Mouse (Mus musculus) intestine, embryonic 16.5 days (tissue): ENCODE data around the gene Dlgap3. TPM values are rescaled to one million over a fixed set of nuclear protein-coding genes. Genes with fewer than 3 reads are reported as not detected.

Source experiments
- ATAC-seq: fragments of 200-750 bp; cut with Nextera tagmentation; 2 replicates; pipeline ENCODE4 v1.8.0; 2017; ENCODE audit warnings: moderate TSS enrichment, moderate library complexity
- H3K27ac ChIP-seq: fragments of 300-500 bp; sonication (generic); 2 replicates; pipeline ENCODE4 v1.5.1; 2014; ENCODE audit warnings: mild to moderate bottlenecking, low read length
- H3K27me3 ChIP-seq: fragments of 300-500 bp; sonication (generic); replicated peaks from 2 replicates; pipeline ENCODE4 v1.6.1; 2014; ENCODE audit warnings: low read length, control low read depth, mixed read lengths; ENCODE audit not compliant: control insufficient read depth, insufficient read depth
- H3K36me3 ChIP-seq: fragments of 300-500 bp; sonication (generic); 2 replicates; pipeline ENCODE4 v1.6.1; 2014; ENCODE audit warnings: low read length, control low read depth; ENCODE audit not compliant: control insufficient read depth, insufficient read depth
- H3K4me1 ChIP-seq: fragments of 300-500 bp; sonication (generic); 2 replicates; pipeline ENCODE4 v1.6.1; 2014; ENCODE audit warnings: low read length, control low read depth, mixed read lengths; ENCODE audit not compliant: control insufficient read depth, insufficient read depth
- H3K4me2 ChIP-seq: fragments of 300-500 bp; sonication (generic); 2 replicates; pipeline ENCODE4 v1.6.1; 2014; ENCODE audit warnings: low read depth, low read length, control low read depth
- H3K4me3 ChIP-seq: fragments of 300-500 bp; sonication (generic); 2 replicates; pipeline ENCODE4 v1.5.1; 2014; ENCODE audit warnings: mild to moderate bottlenecking, low read length
- H3K9ac ChIP-seq: fragments of 300-500 bp; sonication (generic); 2 replicates; pipeline ENCODE4 v1.6.1; 2014; ENCODE audit warnings: low read depth, low read length
- H3K9me3 ChIP-seq: fragments of 300-500 bp; sonication (generic); 2 replicates; pipeline ENCODE4 v1.6.1; 2016; ENCODE audit warnings: low read length, control low read depth; ENCODE audit not compliant: control insufficient read depth
- WGBS: fragments of 180-500 bp; shearing (Covaris S2); extraction: QIAGEN DNeasy Blood & Tissue Kit; methylation state at CpG from one replicate; pipeline ENCODE4 v1.1.7; 2014; 5-methylcytosine and 5-hydroxymethylcytosine counted together
- polyA plus RNA-seq: library from polyadenylated mRNA; unstranded; fragments of >200 nt; fragmentation: Nextera tagmentation; extraction: Ambion mirVana; gene quantifications from 2 replicates; pipeline ENCODE4 v1.2.1, GENCODE M21; 2015

Gene Dlgap3
- 0.50 and 0.75 TPM in 2 replicates for polyA plus RNA-seq

DNA sequence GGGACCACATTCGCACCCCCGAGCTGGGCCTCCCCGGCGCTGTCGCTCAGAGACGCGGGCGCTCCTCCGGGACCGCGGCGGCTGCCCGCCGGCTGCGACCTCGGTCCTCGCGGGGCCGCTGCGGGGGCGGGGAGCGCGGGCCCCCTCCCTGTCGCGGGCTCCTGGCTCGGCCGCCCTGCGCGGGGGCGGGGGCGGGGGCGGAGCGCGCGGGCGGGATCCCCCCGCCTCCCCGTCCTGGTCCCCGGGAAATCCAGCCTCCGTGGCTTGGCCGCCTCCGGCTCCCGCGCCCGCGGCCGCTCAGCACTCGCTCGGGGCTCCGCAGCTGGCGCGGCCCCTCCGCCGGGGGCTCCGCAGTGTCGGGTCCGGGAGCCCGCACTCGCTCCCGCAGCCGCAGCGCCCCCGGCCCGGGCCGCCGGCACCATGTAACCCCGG, at the start of gene Dlgap3:
TSS of gene Dlgap3 (plus strand) at position 291 of the 432 bp plus-strand sequence.
- peaks cover 12% of the 10 kb centered on the region; the same call in 1 of the 2 replicates for H3K4me1 ChIP-seq
- WGBS: under 1% methylated on average over 53 of the region's 67 CpGs
- peaks cover 33% of the 10 kb centered on the region for H3K27me3 ChIP-seq
- H3K9me3 ChIP-seq: no peaks in the 10 kb centered on the region
- peak; percentile 77 for ATAC-seq
- peak within 1 kb of the TSS; percentile 71 for H3K9ac ChIP-seq
- H3K4me3 ChIP-seq: peak within 1 kb of the TSS; percentile 75
- H3K4me2 ChIP-seq: peak within 1 kb of the TSS; percentile 99
- no peaks in the 10 kb centered on the region for H3K36me3 ChIP-seq
- H3K27ac ChIP-seq: no peak within 1 kb of the TSS; the same call in 1 of the 2 replicates

DNA sequence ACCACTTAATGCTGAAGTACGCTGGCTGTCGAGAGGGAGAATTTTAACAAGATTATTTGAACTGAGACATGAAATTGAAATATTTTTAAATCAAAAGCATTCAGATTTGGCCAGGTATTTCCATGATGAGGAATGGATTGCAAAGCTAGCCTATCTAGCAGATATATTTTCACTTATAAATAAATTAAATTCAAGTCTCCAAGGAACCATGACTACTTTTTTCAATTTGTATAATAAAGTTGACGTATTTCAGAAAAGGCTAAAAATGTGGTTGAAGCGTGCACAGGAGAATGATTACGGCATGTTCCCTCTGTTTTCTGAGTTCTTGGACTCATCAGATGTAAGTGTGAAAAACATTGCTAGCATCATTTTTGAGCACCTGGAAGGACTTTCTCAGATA, 45.6 kb upstream of the Dlgap3 start, which contains the start of gene Tmem35b:
TSS of gene Tmem35b (plus strand) at position 301 of the 400 bp plus-strand sequence.
- WGBS: 93% methylated on average over 5 of the region's 5 CpGs
- Histone ChIP-seq H3K9ac (no peak within 1 kb of the TSS), H3K4me1 (no peaks in the 10 kb centered on the region; the same call in 1 of the 2 replicates), H3K4me2 (no peak within 1 kb of the TSS), H3K27me3 (no peaks in the 10 kb centered on the region), H3K9me3 (no peaks in the 10 kb centered on the region), H3K4me3 (no peak within 1 kb of the TSS), H3K36me3 (no peaks in the 10 kb centered on the region), H3K27ac (no peak within 1 kb of the TSS)
- ATAC-seq: no peak

DNA sequence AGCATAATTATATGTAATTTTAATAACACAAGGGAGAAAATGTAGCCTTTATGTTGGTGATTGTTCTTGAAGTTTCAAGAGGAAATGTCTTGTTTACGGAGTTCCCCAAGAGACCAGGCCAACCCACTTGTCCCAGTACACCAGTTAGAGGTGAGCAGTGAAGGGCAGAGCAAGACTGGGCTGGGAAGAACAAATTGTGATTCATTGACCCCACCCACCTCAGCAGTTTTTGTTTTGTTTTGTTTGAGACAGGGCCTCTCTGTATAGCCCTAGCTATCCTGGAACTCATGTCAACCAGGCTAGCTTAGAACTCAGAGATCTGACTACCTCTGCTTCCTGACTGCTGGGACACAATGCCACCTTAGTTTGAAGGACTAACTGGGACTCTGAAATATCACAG, 44.7 kb upstream of the Dlgap3 start:
- H3K27me3 ChIP-seq: no peaks in the 10 kb centered on the region
- ATAC-seq: no peak
- H3K9me3 ChIP-seq: no peaks in the 10 kb centered on the region
- WGBS: 97% methylated on average over 1 of the region's 1 CpGs
- no peak overlapping the region for H3K4me2 ChIP-seq
- no peaks in the 10 kb centered on the region; the same call in 1 of the 2 replicates for H3K4me1 ChIP-seq
- no peaks in the 10 kb centered on the region for H3K36me3 ChIP-seq
- no peak overlapping the region for H3K4me3 ChIP-seq
- H3K9ac ChIP-seq: no peak overlapping the region
- H3K27ac ChIP-seq: no peak overlapping the region

DNA sequence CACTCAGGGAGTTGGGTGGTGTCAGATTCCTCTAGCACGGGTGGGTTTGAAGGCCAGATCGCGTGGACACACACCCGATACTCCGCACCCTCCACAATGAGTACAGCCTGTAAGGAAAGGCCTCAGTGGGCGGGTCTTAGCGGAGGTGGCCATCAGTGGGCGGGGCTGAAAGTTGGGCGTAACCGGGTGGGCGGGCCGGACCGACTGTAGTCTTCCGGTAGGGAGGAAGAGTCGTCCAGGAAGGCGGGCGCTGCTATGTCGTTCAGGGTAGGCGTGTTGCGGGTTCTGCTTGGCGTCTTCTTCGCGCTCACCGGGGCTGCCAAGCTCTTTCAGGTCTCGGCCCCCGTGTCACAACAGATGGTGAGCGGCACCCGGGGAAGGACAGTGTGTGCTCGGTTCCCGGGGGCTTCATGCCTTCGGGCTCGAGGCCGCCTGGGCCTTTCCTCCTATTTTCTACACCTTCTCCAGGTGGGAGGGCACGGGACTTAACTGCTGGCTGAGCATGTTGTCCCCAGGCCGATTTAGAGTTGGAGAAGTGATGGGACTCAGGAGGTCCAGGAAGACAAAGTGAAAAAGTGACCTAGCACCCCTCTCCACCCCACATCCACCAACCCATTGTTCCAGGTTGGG, 43.1 kb upstream of the Dlgap3 start:
- Histone ChIP-seq H3K4me1 (no peaks in the 10 kb centered on the region; the same call in 1 of the 2 replicates), H3K9me3 (no peaks in the 10 kb centered on the region), H3K4me3 (peak overlapping the region; percentile 73), H3K36me3 (no peaks in the 10 kb centered on the region), H3K4me2 (peak overlapping the region; percentile 89), H3K27ac (0 out of 2 replicates have a peak overlapping the region, but pooled peaks have one; percentile 31), H3K27me3 (no peaks in the 10 kb centered on the region), H3K9ac (peak overlapping the region; percentile 84)
- ATAC-seq: peak; percentile 98
- under 1% methylated on average over 35 of the region's 35 CpGs for WGBS

DNA sequence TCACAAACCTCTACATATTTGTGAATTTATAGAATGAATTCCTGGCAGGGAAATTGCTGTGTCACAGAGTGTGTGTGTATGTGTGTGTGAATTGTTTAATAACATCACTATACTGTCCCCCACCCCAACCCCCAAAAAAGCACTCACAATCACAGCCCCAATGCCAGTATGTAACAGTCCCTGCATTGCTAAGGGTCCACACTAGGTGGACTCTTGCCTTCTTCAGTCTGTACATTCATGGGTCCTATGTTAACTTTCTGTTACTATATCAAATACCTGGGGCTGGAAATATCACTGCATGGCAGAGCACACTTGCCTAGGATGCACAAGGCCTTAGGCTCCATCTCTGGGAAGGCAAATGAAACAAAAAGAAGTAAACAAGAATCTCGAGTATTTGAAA, 34.3 kb upstream of the Dlgap3 start:
- Histone ChIP-seq H3K4me2 (no peak overlapping the region), H3K9ac (no peak overlapping the region), H3K27ac (no peak overlapping the region), H3K4me1 (no peaks in the 10 kb centered on the region), H3K9me3 (no peaks in the 10 kb centered on the region), H3K4me3 (no peak overlapping the region), H3K27me3 (no peaks in the 10 kb centered on the region), H3K36me3 (no peaks in the 10 kb centered on the region)
- no peak for ATAC-seq
- WGBS: 42% methylated on average over 1 of the region's 1 CpGs

DNA sequence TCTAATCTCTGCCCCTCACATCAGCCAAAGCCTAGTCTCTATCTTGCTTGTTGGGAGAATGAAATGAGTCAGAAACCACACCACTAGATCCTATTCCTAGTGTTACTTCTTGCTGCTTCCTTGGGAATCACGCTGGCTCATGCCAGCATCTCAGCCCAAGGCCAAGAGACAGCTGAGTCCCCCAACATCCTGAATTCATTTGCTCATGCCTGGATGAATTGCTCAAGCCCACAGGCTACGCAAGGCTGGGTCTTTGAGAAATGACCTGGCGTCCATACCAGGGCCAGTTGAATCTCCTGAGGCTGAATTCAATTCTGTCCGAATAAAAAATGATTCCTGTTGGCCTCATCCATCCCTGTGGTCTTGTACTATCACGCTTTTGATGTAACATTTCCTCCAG, 31.4 kb upstream of the Dlgap3 start:
- 78% methylated on average over 5 of the region's 5 CpGs for WGBS
- H3K36me3 ChIP-seq: no peaks in the 10 kb centered on the region
- no peak overlapping the region for H3K4me3 ChIP-seq
- H3K9ac ChIP-seq: no peak overlapping the region
- no peak overlapping the region for H3K27ac ChIP-seq
- H3K4me2 ChIP-seq: no peak overlapping the region
- H3K9me3 ChIP-seq: no peaks in the 10 kb centered on the region
- no peak for ATAC-seq
- H3K27me3 ChIP-seq: no peaks in the 10 kb centered on the region
- no peaks in the 10 kb centered on the region for H3K4me1 ChIP-seq

DNA sequence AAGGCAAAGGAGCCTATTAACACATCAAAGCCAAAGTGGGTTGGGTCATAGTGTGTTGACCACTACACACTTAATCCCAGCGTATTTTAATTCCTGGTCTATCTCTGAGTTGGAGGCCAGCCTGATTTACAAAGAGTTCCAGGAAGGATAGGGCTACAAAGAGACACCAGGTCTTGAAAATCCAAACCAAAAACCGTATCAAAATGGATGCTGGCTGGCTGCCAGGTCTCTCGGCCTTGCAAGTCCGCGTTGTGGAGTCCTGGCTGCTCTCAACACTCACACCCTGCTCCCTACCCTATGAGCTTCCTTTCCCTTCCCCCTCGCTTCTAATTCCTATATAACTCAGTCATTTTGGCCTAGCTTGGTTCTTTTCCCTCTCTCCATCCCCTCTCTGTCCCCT, 30.5 kb upstream of the Dlgap3 start:
- Histone ChIP-seq H3K4me1 (no peaks in the 10 kb centered on the region), H3K27ac (no peak overlapping the region), H3K27me3 (no peaks in the 10 kb centered on the region), H3K36me3 (no peaks in the 10 kb centered on the region), H3K4me3 (no peak overlapping the region), H3K9me3 (no peaks in the 10 kb centered on the region), H3K4me2 (no peak overlapping the region), H3K9ac (no peak overlapping the region)
- 38% methylated on average over 6 of the region's 6 CpGs for WGBS
- ATAC-seq: no peak

DNA sequence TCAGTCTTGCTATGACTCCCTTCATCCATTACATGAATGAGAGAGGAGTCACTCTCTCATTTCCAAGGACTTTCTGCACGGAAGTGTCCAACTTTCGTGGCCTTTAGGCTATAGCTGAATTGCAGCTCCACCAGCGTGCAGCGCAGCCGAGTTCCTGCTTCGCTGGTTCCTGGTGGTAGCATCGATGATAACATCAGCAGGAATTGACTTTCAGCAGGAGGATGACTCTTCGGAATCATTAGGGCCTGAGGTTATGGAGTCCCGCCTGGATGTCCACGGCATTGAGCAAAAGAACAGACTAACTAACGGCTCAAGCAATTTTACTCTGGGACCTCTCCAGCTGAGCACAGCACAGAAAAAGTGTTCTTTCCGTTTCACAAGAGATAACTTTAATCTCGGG, 19.0 kb upstream of the Dlgap3 start:
- Histone ChIP-seq H3K4me1 (no peaks in the 10 kb centered on the region), H3K27ac (no peak overlapping the region), H3K4me3 (no peak overlapping the region), H3K9ac (no peak overlapping the region), H3K27me3 (no peaks in the 10 kb centered on the region), H3K4me2 (no peak overlapping the region), H3K36me3 (no peaks in the 10 kb centered on the region), H3K9me3 (no peaks in the 10 kb centered on the region)
- no peak for ATAC-seq
- WGBS: 84% methylated on average over 13 of the region's 13 CpGs

DNA sequence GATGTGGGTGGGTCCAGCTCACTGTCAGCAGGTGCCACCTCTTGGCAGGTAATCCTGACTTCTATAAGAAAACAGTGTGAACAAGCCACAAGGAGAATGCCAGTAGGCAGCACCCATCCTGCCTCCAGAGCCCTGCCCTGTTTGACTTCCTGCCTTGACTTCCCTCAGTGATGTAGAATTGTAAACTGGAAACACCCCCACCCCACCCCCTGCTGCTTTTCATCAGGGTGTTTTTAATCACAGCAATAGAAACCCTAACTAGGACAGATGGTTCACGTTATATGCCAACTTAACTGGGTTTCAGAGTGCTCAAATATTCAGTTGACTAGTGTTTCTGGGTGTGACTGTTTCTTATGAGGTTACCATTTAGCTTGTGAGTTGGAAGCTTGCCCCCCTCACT, 15.7 kb upstream of the Dlgap3 start:
- H3K9ac ChIP-seq: no peak overlapping the region
- H3K36me3 ChIP-seq: no peaks in the 10 kb centered on the region
- no peaks in the 10 kb centered on the region for H3K9me3 ChIP-seq
- no peak overlapping the region for H3K4me2 ChIP-seq
- H3K27ac ChIP-seq: no peak overlapping the region
- no peaks in the 10 kb centered on the region for H3K4me1 ChIP-seq
- no peaks in the 10 kb centered on the region for H3K27me3 ChIP-seq
- WGBS: 57% methylated on average over 1 of the region's 1 CpGs
- H3K4me3 ChIP-seq: no peak overlapping the region
- ATAC-seq: no peak

DNA sequence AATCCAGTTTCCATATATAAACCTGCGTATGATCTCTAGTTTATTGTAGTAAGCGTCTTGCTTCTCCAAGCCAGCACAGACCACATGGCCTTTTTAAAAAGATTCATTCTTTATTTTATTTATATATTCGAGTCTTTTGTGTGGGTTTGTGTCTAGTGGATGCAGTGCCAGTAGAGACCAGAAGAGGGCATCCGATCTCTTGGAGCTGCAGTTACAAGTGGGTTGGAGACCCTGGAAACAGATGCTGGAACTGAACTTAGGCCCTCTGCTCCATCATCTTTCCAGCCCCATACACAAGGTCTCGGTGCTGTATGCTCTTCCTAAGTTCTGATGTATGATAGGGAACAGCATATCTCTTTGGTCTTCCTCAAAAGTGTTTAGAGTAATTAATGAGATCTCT, 13.2 kb upstream of the Dlgap3 start:
- Histone ChIP-seq H3K9ac (no peak overlapping the region), H3K9me3 (no peaks in the 10 kb centered on the region), H3K27me3 (no peaks in the 10 kb centered on the region), H3K4me3 (no peak overlapping the region), H3K27ac (no peak overlapping the region), H3K4me2 (no peak overlapping the region), H3K36me3 (no peaks in the 10 kb centered on the region), H3K4me1 (no peaks in the 10 kb centered on the region)
- WGBS: 61% methylated on average over 5 of the region's 5 CpGs
- no peak for ATAC-seq
